Mouse (Mus musculus) midbrain, postnatal 0 days (tissue): Measurements from ENCODE around the gene Asap3. TPM values are rescaled to one million over a fixed set of nuclear protein-coding genes. Genes with fewer than 3 reads are reported as not detected.

Experiments used
- ATAC-seq: fragments of 200-750 bp; cut with Nextera tagmentation; 2 replicates; pipeline ENCODE4 v1.8.0; 2017; ENCODE audit warnings: moderate number of reproducible peaks, mild to moderate bottlenecking, moderate TSS enrichment, moderate library complexity; ENCODE audit not compliant: low FRiP score
- DNase-seq: peaks from one replicate; pipeline ENCODE4 v3.0.0-alpha.2; 2015; ENCODE audit warnings: low spot score
- H3K27ac ChIP-seq: fragments of 300-500 bp; sonication (generic); 2 replicates; pipeline ENCODE4 v1.5.1; 2014; ENCODE audit warnings: low read depth, mild to moderate bottlenecking, low read length, mixed read lengths
- H3K27me3 ChIP-seq: fragments of 300-500 bp; sonication (generic); 2 replicates; pipeline ENCODE4 v1.6.1; 2014; ENCODE audit warnings: low read length, control low read depth, mixed read lengths; ENCODE audit not compliant: insufficient read depth
- H3K36me3 ChIP-seq: fragments of 300-500 bp; sonication (generic); 2 replicates; pipeline ENCODE4 v1.6.1; 2014; ENCODE audit warnings: low read length, control low read depth, mixed read lengths; ENCODE audit not compliant: insufficient read depth
- H3K4me1 ChIP-seq: fragments of 300-500 bp; sonication (generic); 2 replicates; pipeline ENCODE4 v1.6.1; 2014; ENCODE audit warnings: mild to moderate bottlenecking, control low read depth, antibody characterized with exemption, low read length, mixed read lengths; ENCODE audit not compliant: insufficient read depth
- H3K4me2 ChIP-seq: fragments of 300-500 bp; sonication (generic); 2 replicates; pipeline ENCODE4 v1.6.1; 2014; ENCODE audit warnings: low read depth, mild to moderate bottlenecking, low read length, mixed read lengths; ENCODE audit not compliant: poor library complexity, severe bottlenecking
- H3K4me3 ChIP-seq: fragments of 300-500 bp; sonication (generic); 2 replicates; pipeline ENCODE4 v1.5.1; 2014; ENCODE audit warnings: low read depth, mild to moderate bottlenecking, low read length, moderate library complexity
- H3K9ac ChIP-seq: fragments of 300-500 bp; sonication (generic); replicated peaks from 2 replicates; pipeline ENCODE4 v1.6.1; 2014; ENCODE audit warnings: mild to moderate bottlenecking, low read length, moderate library complexity, mixed read lengths; ENCODE audit not compliant: poor library complexity, severe bottlenecking
- H3K9me3 ChIP-seq: fragments of 300-500 bp; sonication (generic); 2 replicates; pipeline ENCODE4 v1.6.1; 2016; ENCODE audit warnings: low read length, control low read depth
- CTCF ChIP-seq: IDR thresholded peaks from 2 replicates; pipeline ENCODE4 v1.5.1; 2016; ENCODE audit warnings: antibody characterized with exemption, mild to moderate bottlenecking
- WGBS: fragments of 180-500 bp; shearing (Covaris S2); extraction: QIAGEN DNeasy Blood & Tissue Kit; methylation state at CpG from one replicate; pipeline ENCODE4 v1.1.7; 2014; 5-methylcytosine and 5-hydroxymethylcytosine counted together
- polyA plus RNA-seq: library from polyadenylated mRNA; unstranded; fragments of >200 nt; fragmentation: Nextera tagmentation; extraction: Ambion mirVana; gene quantifications from 2 replicates; pipeline ENCODE4 v1.2.1, GENCODE M21; 2015
- total RNA-seq: library from RNA; depleted of rRNA; stranded (reverse); fragments of >200 nt; gene quantifications from 2 replicates; pipeline ENCODE4 v1.2.3, GENCODE M21; 2014

Gene Asap3
- total and polyA plus RNA-seq, 2 experiments from 2014 or later: 3.7 to 7.6 TPM

DNA sequence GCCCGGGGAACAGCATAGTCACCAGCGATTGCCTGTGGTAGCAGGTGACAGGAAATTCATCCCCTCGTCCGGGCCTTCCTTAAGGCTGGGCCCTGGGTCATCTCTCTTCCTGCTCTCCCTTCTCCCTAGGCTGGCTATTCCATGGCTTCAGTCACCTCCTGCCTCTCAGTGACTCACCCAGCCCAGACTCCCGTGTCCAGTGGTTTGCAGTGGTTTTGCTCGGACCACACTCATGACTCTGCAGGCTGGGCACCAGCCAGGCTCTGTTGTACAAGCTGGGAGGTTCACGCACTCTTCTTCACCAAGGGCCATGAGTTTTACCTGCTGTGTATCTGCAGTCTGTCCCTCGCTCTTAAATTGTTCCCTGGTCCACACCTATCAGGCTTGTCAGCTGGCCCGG is 4.8 kb downstream of the Asap3 start:
- H3K9me3 ChIP-seq: no peaks in the 10 kb centered on the region
- no peaks in the 10 kb centered on the region for H3K36me3 ChIP-seq
- 85% methylated on average over 9 of the region's 9 CpGs for WGBS
- no peak for ATAC-seq
- H3K9ac ChIP-seq: no peak overlapping the region
- H3K27me3 ChIP-seq: no peaks in the 10 kb centered on the region
- no peak for TF ChIP-seq CTCF
- H3K4me2 ChIP-seq: no peak overlapping the region
- DNase-seq: no peak
- H3K4me1 ChIP-seq: no peaks in the 10 kb centered on the region
- no peak overlapping the region for H3K4me3 ChIP-seq
- H3K27ac ChIP-seq: no peak overlapping the region

DNA sequence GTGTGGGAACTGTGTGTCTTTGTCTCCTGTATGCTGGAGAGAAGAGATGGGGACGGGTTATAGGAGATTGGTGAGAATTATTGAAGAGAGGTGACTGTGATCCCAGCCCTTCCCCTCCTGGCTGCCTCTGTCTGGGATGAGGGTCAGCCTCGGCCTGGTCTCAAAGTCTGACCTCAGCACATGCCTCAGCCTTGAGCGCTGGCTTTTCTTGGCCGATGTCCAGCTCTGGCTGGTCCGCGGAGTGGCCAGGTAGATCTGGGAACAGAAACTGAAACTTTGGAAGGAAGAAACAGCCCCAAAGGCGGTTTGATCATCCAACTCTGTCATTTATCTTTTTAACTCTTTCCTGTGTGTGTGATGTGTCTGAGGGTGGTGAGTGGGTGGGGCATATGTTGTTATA is 7.5 kb downstream of the Asap3 start:
- no peaks in the 10 kb centered on the region for H3K27me3 ChIP-seq
- no peak for ATAC-seq
- H3K4me3 ChIP-seq: no peak overlapping the region
- no peak overlapping the region for H3K27ac ChIP-seq
- H3K36me3 ChIP-seq: no peaks in the 10 kb centered on the region
- TF ChIP-seq CTCF: no peak
- 65% methylated on average over 7 of the region's 7 CpGs for WGBS
- no peak for DNase-seq
- H3K4me1 ChIP-seq: no peaks in the 10 kb centered on the region
- H3K9ac ChIP-seq: no peak overlapping the region
- no peaks in the 10 kb centered on the region for H3K9me3 ChIP-seq
- H3K4me2 ChIP-seq: no peak overlapping the region

GRCm38 (mm10) chr4:136214828-136215227 is 8.7 kb downstream of the Asap3 start:
- ATAC-seq: no peak
- no peaks in the 10 kb centered on the region for H3K27me3 ChIP-seq
- no peak for TF ChIP-seq CTCF
- H3K9me3 ChIP-seq: no peaks in the 10 kb centered on the region
- no peak overlapping the region for H3K9ac ChIP-seq
- 85% methylated on average over 8 of the region's 8 CpGs for WGBS
- H3K27ac ChIP-seq: no peak overlapping the region
- no peak overlapping the region for H3K4me2 ChIP-seq
- no peaks in the 10 kb centered on the region for H3K4me1 ChIP-seq
- no peaks in the 10 kb centered on the region for H3K36me3 ChIP-seq
- no peak overlapping the region for H3K4me3 ChIP-seq
- DNase-seq: no peak

- H3K4me1 ChIP-seq: no peaks in the 10 kb centered on the region
- H3K27me3 ChIP-seq: no peaks in the 10 kb centered on the region; the same call in 1 of the 2 replicates
- no peaks in the 10 kb centered on the region for H3K9me3 ChIP-seq
- H3K9ac ChIP-seq: no peak overlapping the region
- ATAC-seq: no peak
- TF ChIP-seq CTCF: no peak
- H3K27ac ChIP-seq: no peak overlapping the region
- H3K4me2 ChIP-seq: no peak overlapping the region
- H3K4me3 ChIP-seq: no peak overlapping the region
- 82% methylated on average over 8 of the region's 8 CpGs for WGBS
- H3K36me3 ChIP-seq: no peaks in the 10 kb centered on the region
- DNase-seq: no peak
Observed at GRCm38 (mm10) chr4:136215576-136215975, 9.4 kb downstream of the Asap3 start.

- Histone ChIP-seq H3K4me2 (no peak overlapping the region), H3K4me1 (no peaks in the 10 kb centered on the region), H3K27ac (no peak overlapping the region), H3K9me3 (no peaks in the 10 kb centered on the region), H3K27me3 (no peaks in the 10 kb centered on the region; the same call in 1 of the 2 replicates), H3K36me3 (no peaks in the 10 kb centered on the region), H3K9ac (no peak overlapping the region), H3K4me3 (no peak overlapping the region)
- no peak for ATAC-seq
- no peak for TF ChIP-seq CTCF
- DNase-seq: no peak
- 70% methylated on average over 10 of the region's 10 CpGs for WGBS
Observed at GRCm38 (mm10) chr4:136217063-136217462, 10.9 kb downstream of the Asap3 start.

DNA sequence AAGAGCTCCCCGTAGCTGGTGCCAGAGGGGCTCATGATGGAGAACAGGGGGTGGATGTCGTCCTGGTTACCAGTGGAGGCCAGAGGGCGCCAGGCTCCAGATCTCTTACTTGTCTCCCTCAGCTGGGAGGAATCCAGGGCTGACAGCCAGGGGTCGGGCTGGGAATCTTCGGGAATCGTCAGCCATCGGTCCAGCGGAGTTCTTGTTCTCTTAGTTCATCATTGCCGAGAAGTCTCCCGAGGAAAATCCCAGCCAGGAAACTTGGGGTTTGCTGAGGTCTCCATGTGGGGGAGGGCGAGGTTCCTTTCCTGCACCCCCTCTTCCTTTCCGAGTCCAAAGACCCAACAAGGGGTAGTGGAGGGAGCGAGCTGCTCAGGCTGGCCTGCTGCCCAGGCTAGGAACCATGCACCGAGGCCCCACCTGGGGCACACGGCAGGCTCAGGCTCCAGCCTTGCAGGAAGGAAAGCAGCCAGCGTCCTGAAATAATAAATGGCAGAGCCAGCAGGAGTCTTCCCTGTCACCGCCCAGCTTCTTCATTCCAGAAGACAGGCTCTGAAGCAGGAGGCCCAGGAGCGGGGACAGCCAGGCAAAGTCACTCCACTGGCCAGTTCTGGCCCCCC is 12.5 kb downstream of the Asap3 start:
- peak; percentile 56 for TF ChIP-seq CTCF
- Histone ChIP-seq H3K36me3 (no peaks in the 10 kb centered on the region), H3K27me3 (no peaks in the 10 kb centered on the region; the same call in 1 of the 2 replicates), H3K9me3 (no peaks in the 10 kb centered on the region), H3K27ac (0 out of 2 replicates have a peak overlapping the region, but pooled peaks have one; percentile 52), H3K4me2 (peak overlapping the region; percentile 8; the same call in 1 of the 2 replicates), H3K4me1 (peaks cover 6% of the 10 kb centered on the region; the same call in 1 of the 2 replicates), H3K4me3 (no peak overlapping the region), H3K9ac (no peak overlapping the region; the same call in 1 of the 2 replicates)
- DNase-seq: peak; percentile 78
- no peak for ATAC-seq
- 11% methylated on average over 18 of the region's 18 CpGs for WGBS
